Mouse (Mus musculus): ENCODE measurements around the gene Gata3. TPM values are rescaled to one million over a fixed set of nuclear protein-coding genes. Genes with fewer than 3 reads are reported as not detected.

Gene Gata3
- total and polyA plus RNA-seq, 3 experiments = 0.08 to 0.63 (median 0.11) TPM

GRCm38 (mm10) chr2:9886921-9887610 lies 2.8 kb downstream of the Gata3 start:
- no peak for DNase-seq (ENCODE audit: extremely low read depth)
- dilution Hi-C loops (cut with MboI; ENCODE audit: extremely low pct_ligation_motif_present, extremely low pct_unique_long_range_greater_than_20kb, low sequenced_read_pairs) = no loop called here
- Histone ChIP-seq H3K9me3 (replicated peaks; ENCODE audit: low read length) (no peaks in the 10 kb centered on the region), H3K79me2 (replicated peaks; ENCODE audit: control insufficient read depth, extremely low read depth, insufficient read depth, poor library complexity, severe bottlenecking) (no peaks in the 10 kb centered on the region), H3K27me3 (replicated peaks) (no peaks in the 10 kb centered on the region), H3K4me1 (ENCODE audit: control insufficient read depth in 1 of 2, insufficient read depth in 2 of 2) (peaks cover 0 to 4% of the 10 kb centered on the region in 2 experiments; a peak in 2 of 4 replicates), H3K4me3 (replicated peaks in 1 of 3; ENCODE audit: low read depth in 2 of 3, low read length in 2 of 3, poor library complexity in 1 of 3) (no peak overlapping the region), H3K4me2 (ENCODE audit: insufficient read depth, low read depth, poor library complexity, severe bottlenecking) (no peak overlapping the region), H3K27ac (ENCODE audit: insufficient read depth, low read depth) (no peak overlapping the region), H3K9ac (ENCODE audit: insufficient read depth, low read depth) (no peak overlapping the region), H3K36me3 (replicated peaks in 1 of 2; ENCODE audit: control insufficient read depth in 1 of 2, insufficient read depth in 1 of 2, low read length in 1 of 2) (no peaks in the 10 kb centered on the region)
- in situ Hi-C loops (cut with MboI; ENCODE audit: low pct_ligation_motif_present, low pct_unique_long_range_greater_than_20kb, low sequenced_read_pairs) = loop anchor here (5.0 to 25.0 kb wide), 2 partner anchors 120 to 425 kb away; no protein-coding TSS in a partner anchor
- TF ChIP-seq ZKSCAN1 (IDR thresholded peaks at IDR 0.05; ENCODE audit: borderline replicate concordance, low read depth, low read length) (no peak), CHD1 (IDR thresholded peaks at IDR 0.05; ENCODE audit: low read depth, low read length) (no peak), UBTF (IDR thresholded peaks at IDR 0.05; ENCODE audit: low read depth, low read length) (no peak), ETS1 (conservative IDR thresholded peaks at IDR 0.05; ENCODE audit: low read depth, low read length) (no peak), JUN (IDR thresholded peaks at IDR 0.05; ENCODE audit: insufficient read depth, low read depth, low read length) (no peak), RAD21 (IDR thresholded peaks at IDR 0.05; ENCODE audit: low read depth, low read length) (no peak), USF2 (conservative IDR thresholded peaks at IDR 0.05; ENCODE audit: low read depth, low read length) (no peak), IRF4 (IDR thresholded peaks at IDR 0.05; ENCODE audit: low read depth, low read length) (no peak), MAFK (IDR thresholded peaks at IDR 0.05; ENCODE audit: insufficient replicate concordance, low read length) (no peak), KAT2A (IDR thresholded peaks at IDR 0.05; ENCODE audit: insufficient replicate concordance, low read length) (no peak), BHLHE40 (IDR thresholded peaks at IDR 0.05; ENCODE audit: low read depth, low read length) (no peak), EP300 (IDR thresholded peaks at IDR 0.05; ENCODE audit: low read length) (no peak), GABPA (IDR thresholded peaks at IDR 0.05; ENCODE audit: insufficient replicate concordance, low read depth, low read length) (no peak), HCFC1 (IDR thresholded peaks at IDR 0.05; ENCODE audit: low read depth, low read length) (no peak), MEF2A (IDR thresholded peaks at IDR 0.05; ENCODE audit: borderline replicate concordance, low read depth, low read length) (no peak), ZNF384 (IDR thresholded peaks at IDR 0.05; ENCODE audit: low read depth, low read length) (no peak), NRF1 (IDR thresholded peaks at IDR 0.05; ENCODE audit: low read depth, low read length) (no peak), POLR2A (IDR thresholded peaks at IDR 0.05; ENCODE audit: low read depth, low read length) (no peak)

DNA sequence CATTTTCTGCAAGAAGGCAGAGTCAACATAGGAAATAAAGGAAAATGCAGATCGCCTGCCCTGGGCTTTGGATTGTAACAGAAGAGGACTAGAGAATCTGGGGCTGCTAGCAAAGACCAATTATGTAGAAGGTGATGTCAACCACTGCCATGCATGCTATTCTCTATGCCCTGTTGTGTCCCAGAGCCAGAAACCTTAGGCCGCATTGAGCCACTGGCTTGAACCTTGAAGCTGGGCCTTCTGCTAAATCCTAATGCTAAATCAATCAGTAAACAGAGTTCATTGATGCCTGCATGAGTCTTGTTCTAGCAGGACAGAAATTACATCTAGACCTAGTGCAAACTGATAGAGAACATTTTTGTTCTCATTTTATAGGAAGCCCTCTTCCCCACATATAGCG lies 3.8 kb downstream of the Gata3 start:
- no peak overlapping the region for H3K4me2 ChIP-seq (ENCODE audit: insufficient read depth, low read depth, poor library complexity, severe bottlenecking)
- H3K9me3 ChIP-seq (replicated peaks; ENCODE audit: low read length) = no peaks in the 10 kb centered on the region
- no peaks in the 10 kb centered on the region for H3K79me2 ChIP-seq (replicated peaks; ENCODE audit: control insufficient read depth, extremely low read depth, insufficient read depth, poor library complexity, severe bottlenecking)
- no peaks in the 10 kb centered on the region for H3K36me3 ChIP-seq (replicated peaks in 1 of 2; ENCODE audit: control insufficient read depth in 1 of 2, insufficient read depth in 1 of 2, low read length in 1 of 2)
- H3K27me3 ChIP-seq (replicated peaks) = no peaks in the 10 kb centered on the region
- DNase-seq (ENCODE audit: extremely low read depth) = no peak
- no peak overlapping the region for H3K9ac ChIP-seq (ENCODE audit: insufficient read depth, low read depth)
- H3K27ac ChIP-seq (ENCODE audit: insufficient read depth, low read depth) = no peak overlapping the region
- no peak overlapping the region for H3K4me3 ChIP-seq (replicated peaks in 1 of 3; ENCODE audit: low read depth in 2 of 3, low read length in 2 of 3, poor library complexity in 1 of 3)
- TF ChIP-seq UBTF (IDR thresholded peaks at IDR 0.05; ENCODE audit: low read depth, low read length) = no peak
- TF ChIP-seq CHD1 (IDR thresholded peaks at IDR 0.05; ENCODE audit: low read depth, low read length) = no peak
- no peak for TF ChIP-seq TBP (conservative IDR thresholded peaks at IDR 0.05; ENCODE audit: low read depth, low read length)
- TF ChIP-seq CTCF (conservative IDR thresholded peaks at IDR 0.05 in 1 of 2, IDR thresholded peaks at IDR 0.05 in 1 of 2; ENCODE audit: low read depth in 2 of 2, low read length in 2 of 2) = no peak
- no peak for TF ChIP-seq MAFK (IDR thresholded peaks at IDR 0.05; ENCODE audit: insufficient replicate concordance, low read length)
- no peak for TF ChIP-seq ZKSCAN1 (IDR thresholded peaks at IDR 0.05; ENCODE audit: borderline replicate concordance, low read depth, low read length)
- no peak for TF ChIP-seq MEF2A (IDR thresholded peaks at IDR 0.05; ENCODE audit: borderline replicate concordance, low read depth, low read length)
- no peak for TF ChIP-seq JUN (IDR thresholded peaks at IDR 0.05; ENCODE audit: insufficient read depth, low read depth, low read length)
- TF ChIP-seq NRF1 (IDR thresholded peaks at IDR 0.05; ENCODE audit: low read depth, low read length) = no peak
- TF ChIP-seq NELFE (IDR thresholded peaks at IDR 0.05; ENCODE audit: low read depth, low read length) = no peak
- TF ChIP-seq TCF12 (IDR thresholded peaks at IDR 0.05; ENCODE audit: low read depth, low read length) = no peak
- no peak for TF ChIP-seq SMC3 (IDR thresholded peaks at IDR 0.05; ENCODE audit: low read depth, low read length)
- no peak for TF ChIP-seq E2F4 (IDR thresholded peaks at IDR 0.05; ENCODE audit: insufficient replicate concordance, low read depth, low read length)
- no peak for TF ChIP-seq PAX5 (IDR thresholded peaks at IDR 0.05; ENCODE audit: low read length)
- no peak for TF ChIP-seq POLR2AphosphoS2 (IDR thresholded peaks at IDR 0.05; ENCODE audit: low read depth, low read length)
- no peak for TF ChIP-seq CHD2 (IDR thresholded peaks at IDR 0.05; ENCODE audit: low read length)
- TF ChIP-seq RCOR1 (conservative IDR thresholded peaks at IDR 0.05; ENCODE audit: low read depth, low read length) = no peak
- H3K4me1 ChIP-seq (ENCODE audit: control insufficient read depth in 1 of 2, insufficient read depth in 2 of 2) = peaks cover 0 to 4% of the 10 kb centered on the region in 2 experiments; a peak in 2 of 4 replicates
- in situ Hi-C loops (cut with MboI; ENCODE audit: low pct_ligation_motif_present, low pct_unique_long_range_greater_than_20kb, low sequenced_read_pairs) (loop anchor here (5.0 to 25.0 kb wide), 2 partner anchors 121 to 424 kb away; no protein-coding TSS in a partner anchor), dilution Hi-C loops (cut with MboI; ENCODE audit: extremely low pct_ligation_motif_present, extremely low pct_unique_long_range_greater_than_20kb, low sequenced_read_pairs) (no loop called here)

All from CH12.LX (cell line).